Mouse (Mus musculus): ENCODE measurements around the gene Asic4. TPM values are rescaled to one million over a fixed set of nuclear protein-coding genes. Genes with fewer than 3 reads are reported as not detected.

Gene Asic4
- total and polyA plus RNA-seq, 3 experiments: 0.18 to 0.19 TPM; not detected in 1

GRCm38 (mm10) chr1:75478497-75478896, 28.3 kb downstream of the Asic4 start:
- peak; percentile 57 for DNase-seq (ENCODE audit: low read depth, low spot score)
- Histone ChIP-seq H3K36me3 (ENCODE audit: control insufficient read depth in 1 of 2, insufficient read depth in 2 of 2, low read length in 2 of 2) (peaks cover 0 to 5% of the 10 kb centered on the region in 2 experiments; a peak in 3 of 4 replicates), H3K4me1 (ENCODE audit: control insufficient read depth in 1 of 2, insufficient read depth in 2 of 2, low read length in 2 of 2) (0 out of 4 replicates have a peak, but pooled peaks cover 0 to 4% of the 10 kb centered on the region in 2 experiments), H3K4me3 (ENCODE audit: control insufficient read depth in 1 of 2, insufficient read depth in 1 of 2, low read depth in 2 of 2, low read length in 2 of 2) (peak overlapping the region; percentile 86 to 90), H3K9me3 (replicated peaks; ENCODE audit: insufficient read depth, low read length) (no peaks in the 10 kb centered on the region), H3K9ac (ENCODE audit: control insufficient read depth, low read depth, low read length, poor library complexity, severe bottlenecking) (peak overlapping the region; percentile 89), H3K27me3 (ENCODE audit: control insufficient read depth in 1 of 2, insufficient read depth in 2 of 2, low read length in 2 of 2) (no peaks in the 10 kb centered on the region), H3K27ac (ENCODE audit: control insufficient read depth, low read depth, low read length) (peak overlapping the region; percentile 39), H3K79me2 (ENCODE audit: control insufficient read depth, insufficient read depth, low read length, poor library complexity) (peaks cover 3% of the 10 kb centered on the region; the same call in 1 of the 2 replicates)
- 0 out of 2 replicates have a peak, but pooled peaks have one; percentile 14 for TF ChIP-seq CHD1 (IDR thresholded peaks at IDR 0.05; ENCODE audit: low read depth, low read length)
- no peak for TF ChIP-seq ZC3H11A (IDR thresholded peaks at IDR 0.05; ENCODE audit: low read depth, low read length)

- Histone ChIP-seq H3K4me3 (ENCODE audit: control insufficient read depth in 1 of 2, insufficient read depth in 1 of 2, low read depth in 2 of 2, low read length in 2 of 2) (peak within 1 kb of the TSS; percentile 86 to 90), H3K79me2 (ENCODE audit: control insufficient read depth, insufficient read depth, low read length, poor library complexity) (peaks cover 3% of the 10 kb centered on the region; the same call in 1 of the 2 replicates), H3K27me3 (ENCODE audit: control insufficient read depth in 1 of 2, insufficient read depth in 2 of 2, low read length in 2 of 2) (no peaks in the 10 kb centered on the region), H3K4me1 (ENCODE audit: control insufficient read depth in 1 of 2, insufficient read depth in 2 of 2, low read length in 2 of 2) (0 out of 4 replicates have a peak, but pooled peaks cover 0 to 4% of the 10 kb centered on the region in 2 experiments), H3K9me3 (replicated peaks; ENCODE audit: insufficient read depth, low read length) (no peaks in the 10 kb centered on the region), H3K9ac (ENCODE audit: control insufficient read depth, low read depth, low read length, poor library complexity, severe bottlenecking) (peak within 1 kb of the TSS; percentile 89), H3K36me3 (ENCODE audit: control insufficient read depth in 1 of 2, insufficient read depth in 2 of 2, low read length in 2 of 2) (peaks cover 0 to 5% of the 10 kb centered on the region in 2 experiments; a peak in 3 of 4 replicates), H3K27ac (ENCODE audit: control insufficient read depth, low read depth, low read length) (peak within 1 kb of the TSS; percentile 39)
- DNase-seq (ENCODE audit: low read depth, low spot score): peak; percentile 97
- 0 out of 2 replicates have a peak, but pooled peaks have one; percentile 48 for TF ChIP-seq POLR2AphosphoS2 (IDR thresholded peaks at IDR 0.05; ENCODE audit: low read length)
- no peak for TF ChIP-seq MEF2A (IDR thresholded peaks at IDR 0.05; ENCODE audit: extremely low read depth, insufficient replicate concordance, low read depth, low read length, poor library complexity, severe bottlenecking)
- TF ChIP-seq ZMIZ1 (IDR thresholded peaks at IDR 0.05; ENCODE audit: low read depth, low read length): 0 out of 2 replicates have a peak, but pooled peaks have one; percentile 51
- TF ChIP-seq NELFE (IDR thresholded peaks at IDR 0.05; ENCODE audit: low read depth, low read length): peak; percentile 79
- TF ChIP-seq POLR2A (IDR thresholded peaks at IDR 0.05; ENCODE audit: control insufficient read depth in 1 of 2, insufficient read depth in 1 of 2, low read depth in 1 of 2, low read length in 2 of 2, poor library complexity in 1 of 2): peak; percentile 80 to 91; a peak in 3 of 4 replicates
- 0 out of 2 replicates have a peak, but pooled peaks have one; percentile 27 for TF ChIP-seq TBP (IDR thresholded peaks at IDR 0.05; ENCODE audit: low read depth, low read length)
- TF ChIP-seq SIN3A (IDR thresholded peaks at IDR 0.05; ENCODE audit: low read length): peak; percentile 96
- peak; percentile 82 for TF ChIP-seq HCFC1 (IDR thresholded peaks at IDR 0.05; ENCODE audit: low read depth, low read length)
- TF ChIP-seq NRF1 (IDR thresholded peaks at IDR 0.05; ENCODE audit: insufficient read depth, low read depth, low read length, poor library complexity, severe bottlenecking): 0 out of 2 replicates have a peak, but pooled peaks have one; percentile 4
- no peak for TF ChIP-seq MAFK (IDR thresholded peaks at IDR 0.05; ENCODE audit: borderline replicate concordance, low read depth, low read length)
- no peak for TF ChIP-seq UBTF (IDR thresholded peaks at IDR 0.05; ENCODE audit: borderline replicate concordance, insufficient read depth, low read depth, low read length)
- no peak for TF ChIP-seq ZC3H11A (IDR thresholded peaks at IDR 0.05; ENCODE audit: low read depth, low read length)
- no peak for TF ChIP-seq RAD21 (IDR thresholded peaks at IDR 0.05; ENCODE audit: low read depth, low read length)
- TF ChIP-seq MAX (IDR thresholded peaks at IDR 0.05; ENCODE audit: low read length): peak; percentile 17; the same call in 1 of the 2 replicates
- TF ChIP-seq USF2 (IDR thresholded peaks at IDR 0.05; ENCODE audit: borderline replicate concordance in 1 of 2, insufficient read depth in 1 of 2, low read depth in 1 of 2, low read length in 2 of 2): no peak
- no peak for TF ChIP-seq MYB (IDR thresholded peaks at IDR 0.05; ENCODE audit: low read depth, low read length)
- peak; percentile 9; the same call in 1 of the 2 replicates for TF ChIP-seq TCF12 (IDR thresholded peaks at IDR 0.05; ENCODE audit: low read depth, low read length)
- TF ChIP-seq ZNF384 (IDR thresholded peaks at IDR 0.05; ENCODE audit: low read depth, low read length): no peak
- TF ChIP-seq JUND (IDR thresholded peaks at IDR 0.05; ENCODE audit: low read depth, low read length): no peak
- no peak for TF ChIP-seq BHLHE40 (IDR thresholded peaks at IDR 0.05; ENCODE audit: borderline replicate concordance, low read depth, low read length)
- no peak for TF ChIP-seq RCOR1 (IDR thresholded peaks at IDR 0.05; ENCODE audit: low read depth, low read length)
- peak; percentile 48; the same call in 1 of the 2 replicates for TF ChIP-seq ETS1 (IDR thresholded peaks at IDR 0.05; ENCODE audit: low read depth, low read length)
- TF ChIP-seq CTCF (IDR thresholded peaks at IDR 0.05 in 2 of 3, conservative IDR thresholded peaks at IDR 0.05 in 1 of 3; ENCODE audit: control insufficient read depth in 1 of 3, insufficient read depth in 1 of 3, low read depth in 2 of 3, low read length in 3 of 3, poor library complexity in 1 of 3, severe bottlenecking in 1 of 3): no peak
- TF ChIP-seq ELF1 (IDR thresholded peaks at IDR 0.05; ENCODE audit: low read depth, low read length): peak; percentile 86
- no peak for TF ChIP-seq GATA1 (IDR thresholded peaks at IDR 0.05; ENCODE audit: low read depth, low read length)
- no peak for TF ChIP-seq TAL1 (IDR thresholded peaks at IDR 0.05; ENCODE audit: low read length)
- TF ChIP-seq POLR2AphosphoS5 (IDR thresholded peaks at IDR 0.05; ENCODE audit: borderline replicate concordance, low read depth, low read length): no peak
Observed at GRCm38 (mm10) chr1:75478916-75479634, 28.8 kb downstream of the Asic4 start, which contains the start of the genes Chpf and Tmem198. Chpf (minus strand) TSS chr1:75479307. Tmem198 (plus strand) TSS chr1:75479532.

Data from MEL (cell line).